Comparison of ENCODE assay signal across 7 mouse cellular contexts in genomic region chr17:35049561-35050016, GRCm38 (mm10). TPM values are rescaled to one million over a fixed set of nuclear protein-coding genes. Genes with fewer than 3 reads are reported as not detected.
DNase-seq lines count a peak whose midpoint lies in the region; ATAC-seq and TF ChIP-seq lines count a peak whose summit lies in the region.

Clic1 (plus strand) TSS chr17:35049966.

- H3K4me3 ChIP-seq in E14TG2a.4 (replicated peaks; ENCODE audit: low read length) = peak within 1 kb of the TSS; percentile 80
- H3K4me3 ChIP-seq in stomach, postnatal 0 days (ENCODE audit: low read depth, low read length) = peak within 1 kb of the TSS; percentile 72

- no peak for TF ChIP-seq CTCF in E14TG2a.4 (conservative IDR thresholded peaks at IDR 0.05; ENCODE audit: low read length)
- TF ChIP-seq CTCF in stomach, postnatal 0 days (IDR thresholded peaks at IDR 0.05; ENCODE audit: low read depth) = peak; percentile 61

- peak within 1 kb of the TSS; percentile 83 for H3K4me2 ChIP-seq in stomach, postnatal 0 days (replicated peaks; ENCODE audit: low read depth)

- H3K9ac ChIP-seq in stomach, postnatal 0 days (ENCODE audit: low read length) = peak within 1 kb of the TSS; percentile 88

- intact Hi-C loops in heart, postnatal 14 days (cut with DNase I) = no loop called here

- no peak for ATAC-seq in erythroblast, adult 5-6 weeks (replicated peaks; ENCODE audit: low FRiP score, poor library complexity, severe bottlenecking)
- peak; percentile 10; the same call in 1 of the 2 replicates for ATAC-seq in stomach, postnatal 0 days (ENCODE audit: low FRiP score, low TSS enrichment)

- H3K27ac ChIP-seq in stomach, postnatal 0 days (replicated peaks) = peak within 1 kb of the TSS; percentile 99

- peak; percentile 13 for TF ChIP-seq EP300 in stomach, postnatal 0 days (optimal IDR thresholded peaks at IDR 0.05)

- 2% methylated on average over 11 of the region's 11 CpGs for WGBS in large intestine, adult 2 months
- 1% methylated on average over 11 of the region's 11 CpGs for whole genome bisulfite sequencing in stomach, postnatal 0 days

- H3K9me3 ChIP-seq in E14TG2a.4 (ENCODE audit: low read length) = no peaks in the 10 kb centered on the region
- H3K9me3 ChIP-seq in stomach, postnatal 0 days (ENCODE audit: control insufficient read depth, low read length) = no peaks in the 10 kb centered on the region

- peak; percentile 21 for DNase-seq in T-cell, adult 2 months (ENCODE audit: low spot score)
- peak; percentile 61 to 67 for DNase-seq in heart, postnatal 14 days
- no peak for DNase-seq in large intestine, adult 2 months (ENCODE audit: low read depth, low spot score)
- peak; percentile 83 for DNase-seq in mesoderm, embryonic 11.5 days (ENCODE audit: low read depth, low spot score)
- DNase-seq in stomach, postnatal 0 days (ENCODE audit: low spot score) = peak; percentile 81

- H3K27me3 ChIP-seq in E14TG2a.4 (ENCODE audit: insufficient read depth, low read length) = peaks cover 14% of the 10 kb centered on the region
- no peaks in the 10 kb centered on the region for H3K27me3 ChIP-seq in stomach, postnatal 0 days (ENCODE audit: control insufficient read depth, insufficient read depth, low read length)

- H3K36me3 ChIP-seq in E14TG2a.4 (ENCODE audit: insufficient read depth, low read length) = peaks cover 24% of the 10 kb centered on the region
- H3K36me3 ChIP-seq in stomach, postnatal 0 days (ENCODE audit: control insufficient read depth, insufficient read depth, low read length) = peaks cover 14% of the 10 kb centered on the region

- H3K4me1 ChIP-seq in E14TG2a.4 (replicated peaks; ENCODE audit: low read depth, low read length) = peaks cover 84% of the 10 kb centered on the region
- peaks cover 12% of the 10 kb centered on the region; the same call in 1 of the 2 replicates for H3K4me1 ChIP-seq in stomach, postnatal 0 days (replicated peaks; ENCODE audit: control insufficient read depth, insufficient read depth)

RNA-seq across cellular contexts. Expression of gene Clic1, which starts in this region (rescaled TPM):
- total RNA-seq in erythroblast, adult 5-6 weeks (2015; ENCODE audit: low replicate concordance) = 74.6 and 85.9 TPM in 2 replicates
- total RNA-seq in erythroblast, adult 5-6 weeks (2017; ENCODE audit: low replicate concordance) = 66.9 and 68.8 TPM in 2 replicates
- 10 to 100 TPM; 61.6 to 72.9 TPM for total RNA-seq in heart, postnatal 14 days (2021)
- 209 and 263 TPM in 2 replicates for polyA plus RNA-seq in large intestine, adult 2 months (2012; rRNA removed)
- polyA plus RNA-seq in stomach, postnatal 0 days (2015; fragmentation: Nextera tagmentation; extraction: Ambion mirVana) = 344 and 360 TPM in 2 replicates
